In the genomic region with DNA sequence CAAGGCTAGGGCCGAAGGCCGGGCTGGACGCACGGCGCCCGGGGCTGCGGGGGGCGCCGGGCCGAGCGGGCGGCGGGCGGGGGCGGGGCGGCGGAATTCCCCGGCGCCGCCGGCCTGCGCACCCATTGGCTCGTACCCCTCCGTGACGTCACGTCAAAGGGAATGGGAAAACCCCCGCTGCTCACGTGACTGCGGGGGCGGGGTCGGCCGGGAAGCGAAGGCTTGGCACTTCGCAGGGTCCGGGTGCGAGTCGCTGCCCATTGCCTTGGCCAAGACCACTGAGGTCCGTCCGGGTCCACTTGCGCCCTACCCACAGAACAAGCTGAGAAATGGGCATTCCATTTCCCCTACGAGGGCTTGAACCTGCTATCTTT, we compare ENCODE assay signal across 8 mouse cellular contexts. TPM values are rescaled to one million over a fixed set of nuclear protein-coding genes. Genes with fewer than 3 reads are reported as not detected.
DNase-seq lines count a peak whose midpoint lies in the region; ATAC-seq lines count a peak whose summit lies in the region.

Relb (minus strand) TSS at position 78 of the 374 bp plus-strand sequence.

- H3K27ac ChIP-seq in hindbrain, embryonic 16.5 days (ENCODE audit: low read depth, low read length) = peak within 1 kb of the TSS; percentile 73

- H3K4me3 ChIP-seq in hindbrain, embryonic 16.5 days (ENCODE audit: low read length) = peak within 1 kb of the TSS; percentile 85

- H3K9ac ChIP-seq in hindbrain, embryonic 16.5 days (ENCODE audit: low read depth, low read length) = peak within 1 kb of the TSS; percentile 67

- 2% methylated on average over 32 of the region's 41 CpGs for WGBS in hindbrain, embryonic 16.5 days

- peak; percentile 58 for DNase-seq in WW6 (ENCODE audit: low read depth, low spot score)
- DNase-seq in cerebellum, postnatal 36 days = peak; percentile 84 to 88
- DNase-seq in gastrocnemius, adult 18-20 months (ENCODE audit: low spot score) = peak; percentile 93
- DNase-seq in left cerebral cortex, adult 11 months (ENCODE audit: low spot score) = peak; percentile 81
- peak; percentile 95 for DNase-seq in lung, postnatal 36 days
- DNase-seq in retina, embryonic 14.5 days (ENCODE audit: low spot score) = peak; percentile 88
- DNase-seq in thymus, postnatal 36 days = peak; percentile 86 to 89

- ATAC-seq in hindbrain, embryonic 16.5 days = peak; percentile 67

- no peaks in the 10 kb centered on the region for H3K27me3 ChIP-seq in hindbrain, embryonic 16.5 days (replicated peaks; ENCODE audit: control insufficient read depth, insufficient read depth, low read length)

- H3K4me1 ChIP-seq in hindbrain, embryonic 16.5 days (ENCODE audit: control insufficient read depth, insufficient read depth, low read depth, low read length) = no peaks in the 10 kb centered on the region; the same call in 1 of the 2 replicates

- H3K36me3 ChIP-seq in hindbrain, embryonic 16.5 days (ENCODE audit: control insufficient read depth, insufficient read depth, low read length) = peaks cover 23% of the 10 kb centered on the region

- H3K9me3 ChIP-seq in hindbrain, embryonic 16.5 days (ENCODE audit: control insufficient read depth, low read length) = no peaks in the 10 kb centered on the region

- peak within 1 kb of the TSS; percentile 95 for H3K4me2 ChIP-seq in hindbrain, embryonic 16.5 days (ENCODE audit: low read length)

RNA-seq across cellular contexts. Expression of gene Relb, which starts in this region (rescaled TPM):
- 10 to 100 TPM in 1 of 2 experiments, 1 to 10 TPM in 1; 6.7 to 11.0 TPM for total RNA-seq in gastrocnemius, adult 18-20 months (2021)
- 6.7 and 6.9 TPM in 2 replicates for polyA plus RNA-seq in hindbrain, embryonic 16.5 days (2015; fragmentation: Nextera tagmentation; extraction: Ambion mirVana)

Comparison
In these comparisons a context has a peak if more than half of its experiments do, and no peak if none do; other contexts are left out.
1. Peak in every context shown above with its lines: DNase-seq, ATAC-seq, H3K4me3 ChIP-seq and H3K27ac ChIP-seq.